Mouse (Mus musculus) intestine, postnatal 0 days (tissue): Measurements from ENCODE around the gene Trim42. TPM values are rescaled to one million over a fixed set of nuclear protein-coding genes. Genes with fewer than 3 reads are reported as not detected.
A peak's percentile ranks its signal among the peaks of the same experiment; 100 is the strongest.

Source experiments
- ATAC-seq: fragments of 200-750 bp; cut with Nextera tagmentation; 2 replicates; pipeline ENCODE4 v1.8.0; 2017; ENCODE audit warnings: mild to moderate bottlenecking, moderate TSS enrichment, moderate library complexity
- H3K27ac ChIP-seq: fragments of 300-500 bp; sonication (generic); 2 replicates; pipeline ENCODE4 v1.5.1; 2014; ENCODE audit warnings: mild to moderate bottlenecking, low read depth, low read length, moderate library complexity
- H3K27me3 ChIP-seq: fragments of 300-500 bp; sonication (generic); replicated peaks from 2 replicates; pipeline ENCODE4 v1.6.1; 2014; ENCODE audit warnings: low read length, mixed read lengths; ENCODE audit not compliant: control insufficient read depth, insufficient read depth
- H3K36me3 ChIP-seq: fragments of 300-500 bp; sonication (generic); 2 replicates; pipeline ENCODE4 v1.6.1; 2014; ENCODE audit warnings: mild to moderate bottlenecking, moderate library complexity; ENCODE audit not compliant: control insufficient read depth, insufficient read depth
- H3K4me1 ChIP-seq: fragments of 300-500 bp; sonication (generic); replicated peaks from 2 replicates; pipeline ENCODE4 v1.6.1; 2014; ENCODE audit warnings: antibody characterized with exemption, low read length, mixed read lengths; ENCODE audit not compliant: control insufficient read depth, insufficient read depth
- H3K4me2 ChIP-seq: fragments of 300-500 bp; sonication (generic); replicated peaks from 2 replicates; pipeline ENCODE4 v1.6.1; 2014; ENCODE audit warnings: low read depth, mild to moderate bottlenecking, moderate library complexity
- H3K4me3 ChIP-seq: fragments of 300-500 bp; sonication (generic); 2 replicates; pipeline ENCODE4 v1.5.1; 2014; ENCODE audit warnings: low read depth, low read length
- H3K9ac ChIP-seq: fragments of 300-500 bp; sonication (generic); 2 replicates; pipeline ENCODE4 v1.6.1; 2014; ENCODE audit warnings: mild to moderate bottlenecking, low read depth, low read length
- H3K9me3 ChIP-seq: fragments of 300-500 bp; sonication (generic); 2 replicates; pipeline ENCODE4 v1.6.1; 2016; ENCODE audit warnings: mixed run types; ENCODE audit not compliant: control insufficient read depth
- CTCF ChIP-seq: sonication (generic); IDR thresholded peaks from 2 replicates; pipeline ENCODE4 v1.5.1; 2016; ENCODE audit warnings: low read depth, mild to moderate bottlenecking, control low read depth, antibody characterized with exemption, moderate library complexity
- WGBS: fragments of 180-500 bp; shearing (Covaris S2); extraction: QIAGEN DNeasy Blood & Tissue Kit; methylation state at CpG from one replicate; pipeline ENCODE4 v1.1.7; 2014; 5-methylcytosine and 5-hydroxymethylcytosine counted together
- polyA plus RNA-seq: library from polyadenylated mRNA; unstranded; fragments of >200 nt; fragmentation: Nextera tagmentation; extraction: Ambion mirVana; gene quantifications from 2 replicates; pipeline ENCODE4 v1.2.1, GENCODE M21; 2015

The Trim42 gene
- polyA plus RNA-seq, result not detected in 2 replicates

DNA sequence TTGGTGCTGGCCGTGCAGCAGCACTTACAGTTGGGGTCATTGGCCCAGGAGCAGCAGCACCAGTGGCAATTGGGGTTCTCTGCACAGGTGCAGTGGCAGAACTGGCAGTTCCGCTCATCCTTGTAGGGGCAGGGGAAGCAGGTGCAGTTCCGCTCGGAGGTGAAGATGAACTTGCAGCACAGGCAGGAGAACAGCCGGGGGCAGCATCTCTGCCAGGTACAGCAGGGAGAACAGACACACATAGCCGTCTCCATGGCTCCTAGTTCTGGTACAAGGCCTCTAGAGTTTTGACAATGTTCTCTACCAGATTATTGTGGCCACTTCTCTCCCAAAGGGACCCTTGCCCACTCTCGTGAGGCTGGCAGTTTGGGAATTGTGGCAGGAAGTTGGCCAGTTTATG is at the start of gene Trim42:
TSS of gene Trim42 (minus strand) at position 368 of the 400 bp plus-strand sequence.
- Histone ChIP-seq H3K4me1 (no peaks in the 10 kb centered on the region), H3K4me2 (no peak within 1 kb of the TSS), H3K9me3 (no peaks in the 10 kb centered on the region), H3K9ac (no peak within 1 kb of the TSS), H3K4me3 (no peak within 1 kb of the TSS), H3K36me3 (no peaks in the 10 kb centered on the region), H3K27ac (no peak within 1 kb of the TSS), H3K27me3 (no peaks in the 10 kb centered on the region)
- ATAC-seq, result no peak
- WGBS, result 83% methylated on average over 7 of the region's 7 CpGs
- no peak for TF ChIP-seq CTCF

DNA sequence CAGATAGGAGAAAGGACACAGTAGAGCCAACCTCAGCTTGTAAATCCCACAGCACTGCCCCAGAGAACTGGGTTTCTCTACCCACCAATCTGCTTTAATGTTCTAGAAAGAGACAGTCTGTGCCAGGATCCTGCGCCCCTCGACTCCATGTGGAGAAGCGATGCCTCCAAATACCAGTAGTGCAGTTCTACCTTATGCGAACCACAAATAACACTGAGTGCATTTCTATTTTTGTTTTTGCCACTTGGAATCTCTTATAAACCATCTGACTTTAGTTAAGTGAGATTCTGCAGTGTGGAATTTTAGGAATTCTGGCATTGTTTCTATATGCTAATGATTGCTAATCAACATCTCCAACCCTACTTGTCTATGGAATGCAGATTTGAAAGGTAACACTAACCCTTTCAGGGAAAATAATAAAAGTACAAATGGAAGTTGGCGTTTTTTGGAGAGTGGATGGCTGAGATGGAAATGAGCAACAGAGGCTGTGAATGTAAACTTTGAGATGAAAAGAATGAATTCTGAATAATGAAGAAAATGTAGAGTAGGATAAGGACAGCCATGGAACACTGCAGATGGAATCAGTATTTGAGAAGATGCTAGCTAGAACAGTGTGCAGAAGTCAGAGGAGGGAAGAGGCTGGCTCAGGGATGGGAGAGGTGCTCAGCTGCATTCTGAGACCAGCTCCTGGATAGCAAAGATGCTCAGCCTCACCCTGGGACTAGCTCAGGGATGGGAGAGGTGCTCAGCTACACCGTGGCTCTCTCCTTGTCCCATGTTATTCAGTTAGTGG is 45.3 kb upstream of the Trim42 start:
- Histone ChIP-seq H3K4me3 (no peak overlapping the region), H3K27ac (no peak overlapping the region), H3K4me1 (no peaks in the 10 kb centered on the region), H3K4me2 (no peak overlapping the region), H3K9me3 (no peaks in the 10 kb centered on the region), H3K36me3 (no peaks in the 10 kb centered on the region), H3K27me3 (no peaks in the 10 kb centered on the region), H3K9ac (no peak overlapping the region)
- no peak for ATAC-seq
- TF ChIP-seq CTCF, result no peak
- 78% methylated on average over 6 of the region's 6 CpGs for WGBS

DNA sequence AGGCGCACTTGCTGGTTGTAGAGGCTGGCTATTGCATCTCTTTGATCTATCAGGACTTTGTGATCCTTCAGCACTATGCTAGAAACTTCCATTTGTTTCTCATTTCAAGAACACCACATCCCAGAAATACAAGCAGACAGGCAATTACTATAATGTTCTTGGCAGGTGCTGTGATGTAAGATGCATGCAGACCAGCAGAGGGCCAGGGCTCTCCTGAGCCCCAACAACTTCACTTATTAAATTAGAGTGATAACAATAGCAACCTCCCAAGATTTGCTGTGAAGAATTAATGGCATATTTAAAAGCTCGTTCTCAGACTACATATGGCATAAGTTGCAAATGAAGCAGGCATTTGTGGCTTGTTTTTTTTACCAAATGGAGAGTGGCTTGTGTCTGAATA is 38.4 kb upstream of the Trim42 start:
- TF ChIP-seq CTCF, result peak; percentile 27; the same call in 1 of the 2 replicates
- 74% methylated on average over 2 of the region's 2 CpGs for WGBS
- no peak overlapping the region for H3K9ac ChIP-seq

DNA sequence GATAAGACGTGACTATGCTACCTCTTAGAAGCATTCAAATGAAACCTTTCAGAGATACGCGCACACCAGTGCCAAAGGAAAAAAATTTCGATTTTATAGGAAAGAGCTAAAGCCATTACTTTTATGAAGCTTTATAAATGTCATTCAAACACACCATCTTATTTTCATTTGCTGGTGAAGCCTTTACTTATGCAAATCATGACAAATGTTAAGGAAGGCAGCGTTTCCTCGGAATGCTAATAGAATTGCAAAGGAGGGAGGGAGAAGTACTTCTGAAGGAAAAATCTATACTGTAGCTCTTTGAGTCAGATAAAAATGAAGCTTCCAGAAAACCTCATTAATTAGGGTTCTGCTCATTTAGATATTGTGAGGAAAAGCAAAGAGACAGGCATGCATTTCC is 13.3 kb downstream of the Trim42 start:
- Histone ChIP-seq H3K4me1 (no peaks in the 10 kb centered on the region), H3K9me3 (no peaks in the 10 kb centered on the region), H3K27me3 (no peaks in the 10 kb centered on the region), H3K4me3 (no peak overlapping the region), H3K36me3 (no peaks in the 10 kb centered on the region), H3K27ac (no peak overlapping the region), H3K9ac (no peak overlapping the region), H3K4me2 (no peak overlapping the region)
- no peak for ATAC-seq
- WGBS, result 82% methylated on average over 6 of the region's 6 CpGs
- no peak for TF ChIP-seq CTCF

More for the DNA sequence above, 38.4 kb upstream of the Trim42 start:
- Histone ChIP-seq H3K36me3 (no peaks in the 10 kb centered on the region), H3K9me3 (no peaks in the 10 kb centered on the region), H3K4me3 (no peak overlapping the region), H3K27ac (no peak overlapping the region), H3K4me2 (no peak overlapping the region), H3K4me1 (no peaks in the 10 kb centered on the region), H3K27me3 (no peaks in the 10 kb centered on the region)
- ATAC-seq, result no peak

GRCm38 (mm10) chr9:97344767-97345297 is 24.9 kb downstream of the Trim42 start:
- no peaks in the 10 kb centered on the region for H3K27me3 ChIP-seq
- TF ChIP-seq CTCF, result no peak

GRCm38 (mm10) chr9:97341772-97342171 is 28.0 kb downstream of the Trim42 start:
- no peaks in the 10 kb centered on the region for H3K36me3 ChIP-seq
- H3K4me3 ChIP-seq, result no peak overlapping the region
- no peak overlapping the region for H3K4me2 ChIP-seq
- TF ChIP-seq CTCF, result no peak
- 45% methylated on average over 5 of the region's 5 CpGs for WGBS
- H3K27me3 ChIP-seq, result no peaks in the 10 kb centered on the region
- no peaks in the 10 kb centered on the region for H3K9me3 ChIP-seq
- H3K4me1 ChIP-seq, result 0 out of 2 replicates have a peak, but pooled peaks cover 6% of the 10 kb centered on the region
- ATAC-seq, result peak; percentile 43
- no peak overlapping the region for H3K27ac ChIP-seq
- no peak overlapping the region for H3K9ac ChIP-seq

More at GRCm38 (mm10) chr9:97344767-97345297, 24.9 kb downstream of the Trim42 start:
- ATAC-seq, result peak; percentile 38; the same call in 1 of the 2 replicates
- Histone ChIP-seq H3K9me3 (no peaks in the 10 kb centered on the region), H3K4me3 (no peak overlapping the region), H3K4me1 (0 out of 2 replicates have a peak, but pooled peaks cover 6% of the 10 kb centered on the region), H3K27ac (no peak overlapping the region), H3K36me3 (no peaks in the 10 kb centered on the region), H3K9ac (no peak overlapping the region), H3K4me2 (peak overlapping the region; percentile 13; the same call in 1 of the 2 replicates)
- 24% methylated on average over 12 of the region's 12 CpGs for WGBS
